Mouse (Mus musculus): Measurements from ENCODE around the gene Entpd4b. TPM values are rescaled to one million over a fixed set of nuclear protein-coding genes. Genes with fewer than 3 reads are reported as not detected.

The Entpd4b gene
- 1 to 10 TPM; 2.7 to 5.8 TPM for polyA plus RNA-seq (2012; fragmentation: generic; extraction: Trizol)

DNA sequence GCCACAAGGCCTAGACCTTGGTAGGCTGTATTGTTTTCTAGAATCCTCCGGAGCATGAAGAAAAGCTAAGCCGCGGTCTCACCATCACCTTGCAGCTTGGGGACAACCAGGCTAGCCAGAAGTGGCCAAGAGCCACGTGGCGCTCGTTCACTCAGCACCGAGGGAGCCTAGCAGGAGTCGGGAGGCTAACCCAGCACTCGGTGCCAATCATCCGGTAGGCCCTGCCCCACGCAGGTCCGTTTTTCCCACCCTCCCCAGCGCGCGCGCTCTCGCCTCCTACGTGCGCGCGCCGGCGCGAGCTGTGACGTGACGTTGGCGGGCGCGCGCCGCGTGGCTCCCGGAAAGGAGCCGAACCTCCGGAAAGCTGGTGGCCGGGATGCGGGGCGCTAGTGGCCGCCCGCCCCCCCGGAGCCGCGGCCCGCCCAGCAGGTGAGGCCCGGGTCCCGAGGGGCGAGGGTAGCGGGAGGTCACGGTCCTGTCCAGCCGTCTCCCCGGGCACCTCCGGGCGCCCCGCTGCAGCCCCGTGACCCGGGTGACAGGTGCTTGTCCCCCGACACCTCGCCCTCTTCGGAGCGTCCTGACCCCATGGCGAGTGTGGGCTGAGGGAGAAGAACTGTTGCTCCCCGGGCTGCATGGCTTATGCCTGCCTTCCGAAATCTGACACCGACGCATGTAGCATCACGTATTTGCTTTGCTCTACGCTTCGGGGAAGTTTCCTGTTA, at the start of gene Entpd4b:
Gene Entpd4b (plus strand): TSS at position 315 of the 722 bp plus-strand sequence.

GRCm38 (mm10) chr14:69512449-69512848, 42.8 kb upstream of the Entpd4b start, which contains the start of gene Gm27179:
Gm27179 (minus strand) TSS chr14:69512549.

Other genes with a start within 250 kb of the Entpd4b start
- gene Gm16867, start 52.1 kb upstream of the Entpd4b start, polyA plus RNA-seq (2012; fragmentation: generic; extraction: Trizol) = not detected
- not detected for gene Gm27179, start 42.9 kb upstream of the Entpd4b start, polyA plus RNA-seq (2012; fragmentation: generic; extraction: Trizol)